In genomic region chr10:10558337-10558711, GRCm38 (mm10) we compare ENCODE assay signal across 8 mouse cellular contexts. TPM values are rescaled to one million over a fixed set of nuclear protein-coding genes. Genes with fewer than 3 reads are reported as not detected.
A peak's percentile ranks its signal among the peaks of the same experiment; 100 is the strongest.
DNase-seq lines count a peak whose midpoint lies in the region; ATAC-seq lines count a peak whose summit lies in the region.

No protein-coding gene starts in this region.

- no peak for DNase-seq in heart, postnatal 4 days
- no peak for DNase-seq in intestine, embryonic 14.5 days (ENCODE audit: low spot score)
- no peak for DNase-seq in urinary bladder, adult 18-20 months (ENCODE audit: low spot score in 2 of 2)
- DNase-seq in frontal cortex, postnatal 10 days (ENCODE audit: low spot score in 2 of 2): no peak
- no peak for DNase-seq in left cerebral cortex, postnatal 25 days (ENCODE audit: low spot score in 2 of 2)

- H3K9ac ChIP-seq in heart, embryonic 16.5 days (ENCODE audit: low read length): no peak overlapping the region
- H3K9ac ChIP-seq in embryonic facial prominence, embryonic 13.5 days: no peak overlapping the region
- H3K9ac ChIP-seq in intestine, embryonic 14.5 days (ENCODE audit: low read length): no peak overlapping the region
- H3K9ac ChIP-seq in midbrain, embryonic 16.5 days (ENCODE audit: low read depth, low read length): peak overlapping the region; percentile 47; the same call in 1 of the 2 replicates

- H3K36me3 ChIP-seq in heart, embryonic 16.5 days (ENCODE audit: control insufficient read depth, insufficient read depth): no peaks in the 10 kb centered on the region
- H3K36me3 ChIP-seq in embryonic facial prominence, embryonic 13.5 days: no peaks in the 10 kb centered on the region
- H3K36me3 ChIP-seq in intestine, embryonic 14.5 days (ENCODE audit: control insufficient read depth, insufficient read depth, low read length): no peaks in the 10 kb centered on the region
- H3K36me3 ChIP-seq in midbrain, embryonic 16.5 days (ENCODE audit: control insufficient read depth, insufficient read depth, low read length): no peaks in the 10 kb centered on the region

- intact Hi-C loops in left cerebral cortex, postnatal 25 days (cut with DNase I): loop anchor here (1.0 kb wide), 1 partner anchor 150 kb away; no protein-coding TSS in a partner anchor

- 29% methylated on average over 5 of the region's 5 CpGs for WGBS in heart, embryonic 16.5 days
- WGBS in embryonic facial prominence, embryonic 13.5 days: 37% methylated on average over 5 of the region's 5 CpGs
- WGBS in intestine, embryonic 14.5 days: 40% methylated on average over 5 of the region's 5 CpGs
- WGBS in midbrain, embryonic 16.5 days: 36% methylated on average over 5 of the region's 5 CpGs

- no peaks in the 10 kb centered on the region for H3K9me3 ChIP-seq in heart, embryonic 16.5 days (replicated peaks; ENCODE audit: control insufficient read depth, low read length)
- no peaks in the 10 kb centered on the region for H3K9me3 ChIP-seq in embryonic facial prominence, embryonic 13.5 days
- no peaks in the 10 kb centered on the region for H3K9me3 ChIP-seq in intestine, embryonic 14.5 days (ENCODE audit: control insufficient read depth, low read length)
- no peaks in the 10 kb centered on the region for H3K9me3 ChIP-seq in midbrain, embryonic 16.5 days (replicated peaks; ENCODE audit: control insufficient read depth, low read length, poor library complexity, severe bottlenecking)

- no peaks in the 10 kb centered on the region for H3K27me3 ChIP-seq in heart, embryonic 16.5 days (ENCODE audit: control insufficient read depth, insufficient read depth, low read length)
- no peaks in the 10 kb centered on the region for H3K27me3 ChIP-seq in embryonic facial prominence, embryonic 13.5 days
- H3K27me3 ChIP-seq in intestine, embryonic 14.5 days (replicated peaks; ENCODE audit: control insufficient read depth, insufficient read depth, low read length): no peaks in the 10 kb centered on the region
- no peaks in the 10 kb centered on the region for H3K27me3 ChIP-seq in midbrain, embryonic 16.5 days (ENCODE audit: control insufficient read depth, insufficient read depth, low read depth, low read length)

- H3K4me2 ChIP-seq in heart, embryonic 16.5 days (ENCODE audit: low read depth, low read length): peak overlapping the region; percentile 97
- peak overlapping the region; percentile 90 for H3K4me2 ChIP-seq in embryonic facial prominence, embryonic 13.5 days
- peak overlapping the region; percentile 96 for H3K4me2 ChIP-seq in intestine, embryonic 14.5 days (ENCODE audit: low read length)
- peak overlapping the region; percentile 83 for H3K4me2 ChIP-seq in midbrain, embryonic 16.5 days (ENCODE audit: low read length)

- H3K4me1 ChIP-seq in heart, embryonic 16.5 days (ENCODE audit: control insufficient read depth, insufficient read depth, low read length): peaks cover 5% of the 10 kb centered on the region
- H3K4me1 ChIP-seq in embryonic facial prominence, embryonic 13.5 days: peaks cover 16% of the 10 kb centered on the region
- no peaks in the 10 kb centered on the region for H3K4me1 ChIP-seq in intestine, embryonic 14.5 days (replicated peaks; ENCODE audit: control insufficient read depth, insufficient read depth, low read length)
- H3K4me1 ChIP-seq in midbrain, embryonic 16.5 days (ENCODE audit: control insufficient read depth, insufficient read depth, low read length): peaks cover 2% of the 10 kb centered on the region; the same call in 1 of the 2 replicates

- ATAC-seq in heart, embryonic 16.5 days (replicated peaks; ENCODE audit: extremely low read depth, insufficient read depth, low FRiP score): 0 out of 2 replicates have a peak, but pooled peaks have one; percentile 14
- no peak for ATAC-seq in embryonic facial prominence, embryonic 13.5 days (ENCODE audit: insufficient number of reproducible peaks, insufficient read depth, low FRiP score, low TSS enrichment, low read depth)
- no peak for ATAC-seq in intestine, embryonic 14.5 days (replicated peaks; ENCODE audit: low FRiP score, low TSS enrichment, low read depth)
- peak; percentile 39; the same call in 1 of the 2 replicates for ATAC-seq in midbrain, embryonic 16.5 days

- H3K4me3 ChIP-seq in heart, embryonic 16.5 days (ENCODE audit: low read length): peak overlapping the region; percentile 80
- peak overlapping the region; percentile 65 for H3K4me3 ChIP-seq in embryonic facial prominence, embryonic 13.5 days
- H3K4me3 ChIP-seq in intestine, embryonic 14.5 days (ENCODE audit: low read depth, low read length): peak overlapping the region; percentile 63
- peak overlapping the region; percentile 47 for H3K4me3 ChIP-seq in midbrain, embryonic 16.5 days (ENCODE audit: low read depth, low read length)

- no peak overlapping the region for H3K27ac ChIP-seq in heart, embryonic 16.5 days (ENCODE audit: low read length)
- H3K27ac ChIP-seq in embryonic facial prominence, embryonic 13.5 days: no peak overlapping the region
- H3K27ac ChIP-seq in intestine, embryonic 14.5 days (ENCODE audit: low read depth): no peak overlapping the region
- no peak overlapping the region for H3K27ac ChIP-seq in midbrain, embryonic 16.5 days (ENCODE audit: low read length)

RNA-seq across cellular contexts. Expression of gene Rab32, which starts 0.3 kb away (rescaled TPM):
- polyA plus RNA-seq in heart, embryonic 16.5 days (2015; fragmentation: Nextera tagmentation; extraction: Ambion mirVana): 7.2 and 8.5 TPM in 2 replicates
- total RNA-seq in heart, postnatal 4 days (2021): 1 to 10 TPM; 2.5 to 2.8 TPM
- 25.5 and 26.7 TPM in 2 replicates for polyA plus RNA-seq in embryonic facial prominence, embryonic 13.5 days (2015; fragmentation: Nextera tagmentation; extraction: Ambion mirVana)
- polyA plus RNA-seq in intestine, embryonic 14.5 days (2014; fragmentation: Nextera tagmentation; extraction: Ambion mirVana): 18.6 and 23.3 TPM in 2 replicates
- 3.3 and 3.9 TPM in 2 replicates for polyA plus RNA-seq in midbrain, embryonic 16.5 days (2015; fragmentation: Nextera tagmentation; extraction: Ambion mirVana)
- total RNA-seq in left cerebral cortex, postnatal 25 days (2021): 1 to 10 TPM; 1.6 to 1.9 TPM

Comparison
In these comparisons a context has a peak if more than half of its experiments do, and no peak if none do; other contexts are left out.
1. ATAC-seq: peak in heart, embryonic 16.5 days (single experiment) and midbrain, embryonic 16.5 days (single experiment); none in embryonic facial prominence, embryonic 13.5 days (single experiment) and intestine, embryonic 14.5 days (single experiment).
2. Peak in every context shown above with its lines, with median percentiles within 50 percentile points of each other: H3K4me2 ChIP-seq and H3K4me3 ChIP-seq.